Mouse (Mus musculus): ENCODE measurements around the gene Lrch4. TPM values are rescaled to one million over a fixed set of nuclear protein-coding genes. Genes with fewer than 3 reads are reported as not detected.

The Lrch4 gene
- polyA plus RNA-seq, 1 experiment, result 108 TPM

DNA sequence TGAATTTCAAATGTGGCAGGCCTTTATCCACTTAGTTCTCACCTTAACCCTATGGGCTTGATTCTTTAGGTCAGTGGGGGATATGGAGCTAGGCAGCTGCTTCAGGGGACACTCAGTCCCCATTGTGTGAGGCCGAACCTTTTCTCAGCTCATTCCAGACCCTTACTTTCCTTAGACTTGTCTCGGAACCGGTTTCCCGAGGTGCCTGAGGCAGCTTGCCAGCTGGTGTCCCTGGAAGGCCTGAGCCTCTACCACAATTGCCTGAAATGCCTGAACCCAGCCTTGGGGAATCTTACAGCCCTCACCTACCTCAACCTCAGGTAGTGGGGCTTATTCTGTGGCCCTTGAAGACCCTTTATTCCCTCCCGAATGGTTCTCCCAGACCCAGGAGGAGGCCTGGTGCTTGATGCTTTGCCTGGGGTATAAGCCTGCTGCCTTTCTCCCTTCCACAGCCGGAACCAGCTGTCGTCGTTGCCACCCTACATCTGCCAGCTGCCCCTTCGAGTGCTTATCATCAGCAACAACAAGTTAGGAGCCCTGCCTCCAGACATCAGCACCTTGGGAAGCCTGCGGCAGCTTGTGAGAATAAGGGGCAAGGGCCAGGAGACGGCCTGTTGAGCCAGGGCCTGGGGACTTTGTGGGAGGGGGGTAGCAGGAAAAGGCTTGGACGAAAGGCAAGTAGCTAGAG lies 4.6 kb downstream of the Lrch4 start:
- Histone ChIP-seq H3K27ac (ENCODE audit: control insufficient read depth, insufficient read depth, low read depth, low read length, poor library complexity) (no peak overlapping the region), H3K4me3 (replicated peaks; ENCODE audit: control insufficient read depth, low read depth, low read length) (no peak overlapping the region), H3K4me1 (ENCODE audit: control insufficient read depth, insufficient read depth, low read length) (peaks cover 3% of the 10 kb centered on the region; the same call in 1 of the 2 replicates)
- WGBS, result 83% methylated on average over 12 of the region's 12 CpGs
- TF ChIP-seq POLR2A (IDR thresholded peaks at IDR 0.05; ENCODE audit: borderline replicate concordance, control insufficient read depth, low read depth, low read length) (no peak), CTCF (IDR thresholded peaks at IDR 0.05; ENCODE audit: control insufficient read depth, insufficient read depth, low read length) (no peak)

DNA sequence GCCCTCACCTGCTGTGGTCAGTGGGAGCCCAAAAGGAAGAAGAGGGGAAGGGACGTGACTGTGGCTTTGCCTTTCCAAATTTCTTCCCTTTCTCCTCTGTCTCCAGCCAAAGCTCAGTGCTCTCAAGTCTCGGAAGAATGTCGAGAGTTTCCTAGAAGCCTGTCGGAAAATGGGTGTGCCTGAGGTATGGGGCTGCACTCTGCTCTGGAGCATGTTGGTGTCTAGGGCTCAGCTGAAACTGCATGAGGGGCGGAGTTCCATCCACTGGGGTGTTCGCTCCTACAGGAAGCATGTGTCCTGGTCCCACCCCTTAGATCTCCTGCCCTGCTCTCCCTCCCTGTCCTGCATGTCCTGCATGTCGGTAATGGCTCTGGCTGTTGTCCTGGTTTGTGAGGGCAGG lies 10.6 kb downstream of the Lrch4 start:
- 87% methylated on average over 7 of the region's 7 CpGs for WGBS
- H3K4me1 ChIP-seq (ENCODE audit: control insufficient read depth, insufficient read depth, low read length), result no peaks in the 10 kb centered on the region
- H3K27ac ChIP-seq (ENCODE audit: control insufficient read depth, insufficient read depth, low read depth, low read length, poor library complexity), result no peak overlapping the region
- no peak for TF ChIP-seq POLR2A (IDR thresholded peaks at IDR 0.05; ENCODE audit: borderline replicate concordance, control insufficient read depth, low read depth, low read length)
- no peak for TF ChIP-seq CTCF (IDR thresholded peaks at IDR 0.05; ENCODE audit: control insufficient read depth, insufficient read depth, low read length)
- H3K4me3 ChIP-seq (replicated peaks; ENCODE audit: control insufficient read depth, low read depth, low read length), result no peak overlapping the region

DNA sequence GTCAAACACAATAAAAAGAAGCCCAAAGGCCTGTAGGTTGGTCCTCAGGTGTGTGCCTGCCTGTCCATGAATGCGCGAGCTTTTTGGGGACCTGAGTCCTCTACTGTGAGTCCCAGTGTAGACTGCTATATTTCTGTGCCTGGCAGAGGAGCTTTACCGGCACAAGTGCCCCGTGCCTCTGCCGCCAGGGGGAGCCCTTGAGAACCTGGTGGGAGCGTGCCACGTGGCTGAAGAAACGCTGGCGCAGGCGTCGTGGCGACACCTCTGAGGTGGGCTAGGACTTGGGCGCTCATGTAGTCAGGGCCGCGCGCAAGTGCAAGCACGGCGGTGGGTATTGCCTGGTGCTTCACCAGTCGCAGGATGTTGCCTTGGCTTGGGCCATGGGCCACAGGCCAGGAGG lies 12.1 kb downstream of the Lrch4 start, which contains the start of gene Sap25:
Gene Sap25, plus strand, starts transcription at position 281 of the 400 bp plus-strand sequence.
- 81% methylated on average over 19 of the region's 19 CpGs for WGBS

DNA sequence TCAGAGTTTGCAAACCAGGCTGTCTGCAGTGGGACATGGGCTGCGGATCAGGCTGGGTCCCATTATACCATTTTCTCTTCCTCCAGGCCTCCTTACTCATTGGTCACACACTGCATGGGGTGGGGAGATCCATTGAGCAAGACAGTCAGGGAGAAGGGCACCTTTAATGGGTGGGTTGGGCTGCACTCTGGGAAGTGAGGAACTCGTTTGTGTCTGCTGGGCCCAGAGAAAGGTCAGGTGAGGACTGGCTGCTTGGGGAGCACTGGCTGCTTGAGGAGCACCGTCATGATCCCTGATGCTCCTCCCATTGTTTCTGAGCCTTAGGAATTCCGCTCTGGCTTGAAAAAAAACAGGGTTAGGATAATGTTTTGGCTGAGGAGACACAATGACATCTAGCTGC lies 14.0 kb downstream of the Lrch4 start:
- Histone ChIP-seq H3K27ac (ENCODE audit: control insufficient read depth, insufficient read depth, low read depth, low read length, poor library complexity) (no peak overlapping the region), H3K4me1 (ENCODE audit: control insufficient read depth, insufficient read depth, low read length) (no peaks in the 10 kb centered on the region), H3K4me3 (replicated peaks; ENCODE audit: control insufficient read depth, low read depth, low read length) (no peak overlapping the region)
- WGBS, result 72% methylated on average over 4 of the region's 4 CpGs
- no peak for TF ChIP-seq CTCF (IDR thresholded peaks at IDR 0.05; ENCODE audit: control insufficient read depth, insufficient read depth, low read length)

More for the DNA sequence above, 12.1 kb downstream of the Lrch4 start, which contains the start of gene Sap25:
- H3K4me3 ChIP-seq (replicated peaks; ENCODE audit: control insufficient read depth, low read depth, low read length), result no peak within 1 kb of the TSS
- no peak within 1 kb of the TSS for H3K27ac ChIP-seq (ENCODE audit: control insufficient read depth, insufficient read depth, low read depth, low read length, poor library complexity)
- H3K4me1 ChIP-seq (ENCODE audit: control insufficient read depth, insufficient read depth, low read length), result no peaks in the 10 kb centered on the region
- peak; percentile 60 for TF ChIP-seq CTCF (IDR thresholded peaks at IDR 0.05; ENCODE audit: control insufficient read depth, insufficient read depth, low read length)
- no peak for TF ChIP-seq POLR2A (IDR thresholded peaks at IDR 0.05; ENCODE audit: borderline replicate concordance, control insufficient read depth, low read depth, low read length)

DNA sequence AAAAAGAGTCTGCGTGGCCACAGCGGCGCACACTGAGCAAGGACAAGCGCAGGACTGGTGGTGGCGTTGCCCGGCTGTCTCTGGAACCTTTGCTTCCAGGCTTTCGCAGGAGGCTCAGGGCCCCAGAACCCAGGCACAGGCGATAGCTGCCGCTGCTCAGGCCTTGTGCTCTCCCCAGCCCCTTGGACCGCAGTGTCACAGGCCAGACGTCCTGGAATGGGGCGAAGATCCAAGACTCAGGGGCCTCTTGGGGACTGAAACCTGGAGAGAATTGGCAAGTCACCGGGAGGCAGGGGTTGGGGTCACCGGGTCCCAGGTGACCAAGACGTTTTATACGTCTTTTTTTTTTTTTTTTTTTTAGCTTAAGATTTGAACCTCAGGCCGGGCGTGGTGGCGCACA lies 15.6 kb downstream of the Lrch4 start:
- WGBS, result 81% methylated on average over 19 of the region's 19 CpGs
- peaks cover 2% of the 10 kb centered on the region; the same call in 1 of the 2 replicates for H3K4me1 ChIP-seq (ENCODE audit: control insufficient read depth, insufficient read depth, low read length)
- no peak for TF ChIP-seq CTCF (IDR thresholded peaks at IDR 0.05; ENCODE audit: control insufficient read depth, insufficient read depth, low read length)
- no peak for TF ChIP-seq POLR2A (IDR thresholded peaks at IDR 0.05; ENCODE audit: borderline replicate concordance, control insufficient read depth, low read depth, low read length)

DNA sequence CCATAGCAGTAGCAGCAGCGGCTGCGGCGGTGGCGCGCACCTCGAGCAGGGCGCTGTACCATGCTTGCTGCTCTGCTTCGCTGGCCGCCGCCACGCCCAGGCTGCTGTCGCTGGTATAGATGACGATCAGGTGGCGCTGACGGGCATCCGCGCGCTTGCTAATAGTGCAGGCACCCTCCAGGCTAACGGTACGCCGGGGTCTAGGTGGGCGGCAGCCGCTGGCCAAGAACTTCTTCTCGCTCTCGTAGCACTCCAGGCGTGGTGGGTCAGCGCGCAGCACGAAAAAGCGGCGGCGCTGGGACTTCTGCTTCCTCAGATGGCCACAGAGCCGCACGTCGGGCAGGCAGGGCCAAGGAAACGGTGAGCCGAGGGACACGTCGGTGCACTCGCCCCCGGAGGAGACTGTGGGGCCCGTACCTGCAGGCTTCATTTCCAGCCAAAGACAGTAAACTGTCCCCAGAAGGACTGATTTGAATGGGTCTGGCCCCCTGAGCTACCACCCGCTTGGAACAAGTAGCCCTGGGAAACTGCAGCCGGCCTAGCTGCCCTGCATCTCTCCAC lies 16.2 kb downstream of the Lrch4 start:
- peaks cover 2% of the 10 kb centered on the region; the same call in 1 of the 2 replicates for H3K4me1 ChIP-seq (ENCODE audit: control insufficient read depth, insufficient read depth, low read length)
- no peak for TF ChIP-seq CTCF (IDR thresholded peaks at IDR 0.05; ENCODE audit: control insufficient read depth, insufficient read depth, low read length)
- no peak for TF ChIP-seq POLR2A (IDR thresholded peaks at IDR 0.05; ENCODE audit: borderline replicate concordance, control insufficient read depth, low read depth, low read length)
- H3K4me3 ChIP-seq (replicated peaks; ENCODE audit: control insufficient read depth, low read depth, low read length), result peak overlapping the region; percentile 56
- 4% methylated on average over 44 of the region's 44 CpGs for WGBS
- H3K27ac ChIP-seq (ENCODE audit: control insufficient read depth, insufficient read depth, low read depth, low read length, poor library complexity), result peak overlapping the region; percentile 23; the same call in 1 of the 2 replicates

More for the DNA sequence above, 15.6 kb downstream of the Lrch4 start:
- no peak overlapping the region for H3K4me3 ChIP-seq (replicated peaks; ENCODE audit: control insufficient read depth, low read depth, low read length)
- no peak overlapping the region for H3K27ac ChIP-seq (ENCODE audit: control insufficient read depth, insufficient read depth, low read depth, low read length, poor library complexity)

DNA sequence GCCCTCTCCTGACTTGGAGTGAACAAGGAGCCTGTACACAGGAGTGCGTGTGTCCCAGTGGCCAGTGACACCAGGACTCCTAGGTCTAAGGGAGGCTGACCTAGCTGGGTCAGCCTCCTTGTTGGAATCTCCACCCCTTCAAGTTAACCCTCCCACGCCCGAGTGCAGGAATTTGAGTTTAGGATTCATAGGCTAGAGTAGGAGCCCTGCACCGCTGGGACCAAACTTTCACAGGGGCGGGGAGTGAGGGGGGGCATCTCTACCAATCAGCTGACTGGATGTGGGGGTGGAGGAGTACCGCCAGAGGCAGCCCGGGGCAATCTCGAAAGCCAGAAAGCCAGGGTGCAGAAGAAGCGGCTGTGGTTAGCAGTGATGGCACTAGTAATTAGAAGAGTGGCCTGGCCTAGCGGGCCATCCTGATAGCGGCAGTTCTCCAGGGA lies 16.8 kb downstream of the Lrch4 start, which contains the start of gene Irs3:
Gene Irs3, minus strand, starts transcription at position 63 of the 440 bp plus-strand sequence.
- peak within 1 kb of the TSS; percentile 56 for H3K4me3 ChIP-seq (replicated peaks; ENCODE audit: control insufficient read depth, low read depth, low read length)
- TF ChIP-seq CTCF (IDR thresholded peaks at IDR 0.05; ENCODE audit: control insufficient read depth, insufficient read depth, low read length) (no peak), POLR2A (IDR thresholded peaks at IDR 0.05; ENCODE audit: borderline replicate concordance, control insufficient read depth, low read depth, low read length) (no peak)
- peak within 1 kb of the TSS; percentile 23; the same call in 1 of the 2 replicates for H3K27ac ChIP-seq (ENCODE audit: control insufficient read depth, insufficient read depth, low read depth, low read length, poor library complexity)
- whole genome bisulfite sequencing, result 33% methylated on average over 11 of the region's 11 CpGs
- H3K4me1 ChIP-seq (ENCODE audit: control insufficient read depth, insufficient read depth, low read length), result peaks cover 2% of the 10 kb centered on the region; the same call in 1 of the 2 replicates

DNA sequence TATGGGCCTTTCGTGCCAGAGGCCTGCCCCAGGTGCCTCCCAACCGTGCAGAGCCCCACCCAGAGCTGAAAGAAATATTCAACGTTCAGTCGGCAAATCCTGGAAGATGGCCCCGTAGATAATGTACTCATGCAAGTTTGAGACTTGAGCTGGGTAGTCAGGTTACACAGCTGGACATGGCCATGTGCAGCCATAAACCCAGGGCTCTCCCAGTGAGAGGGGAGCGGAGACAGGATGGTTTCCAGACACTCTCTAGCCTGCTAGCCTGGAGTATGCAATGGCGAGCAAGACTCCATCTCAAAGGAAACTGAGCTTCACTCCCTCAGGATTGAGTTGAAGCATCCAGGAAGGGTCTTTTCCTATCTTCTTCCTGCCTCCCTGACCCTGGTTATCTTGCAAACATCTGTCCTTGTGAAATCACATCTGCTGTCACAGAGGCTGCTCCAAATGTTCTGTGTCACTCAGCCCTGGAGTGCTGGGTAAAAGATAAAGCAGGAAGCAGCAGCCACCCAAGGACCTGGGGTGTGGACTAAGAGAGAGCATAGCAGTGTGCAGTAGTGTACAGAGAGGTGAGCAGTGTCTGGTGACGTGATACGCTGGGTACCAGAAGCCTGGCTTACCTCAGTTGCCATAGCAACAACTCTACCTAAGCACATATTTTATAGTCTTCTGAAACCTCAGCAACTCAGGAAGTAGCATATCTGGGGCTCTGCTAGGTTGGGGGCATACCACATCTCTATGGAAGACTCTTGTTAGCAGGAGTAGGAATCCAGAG lies 19.1 kb downstream of the Lrch4 start:
- WGBS, result 61% methylated on average over 9 of the region's 9 CpGs
- TF ChIP-seq POLR2A (IDR thresholded peaks at IDR 0.05; ENCODE audit: borderline replicate concordance, control insufficient read depth, low read depth, low read length), result no peak
- no peak for TF ChIP-seq CTCF (IDR thresholded peaks at IDR 0.05; ENCODE audit: control insufficient read depth, insufficient read depth, low read length)
- Histone ChIP-seq H3K4me1 (ENCODE audit: control insufficient read depth, insufficient read depth, low read length) (peaks cover 2% of the 10 kb centered on the region; the same call in 1 of the 2 replicates), H3K27ac (ENCODE audit: control insufficient read depth, insufficient read depth, low read depth, low read length, poor library complexity) (no peak overlapping the region), H3K4me3 (replicated peaks; ENCODE audit: control insufficient read depth, low read depth, low read length) (no peak overlapping the region)
